Mouse (Mus musculus) testis, adult 10 weeks (tissue): Measurements from ENCODE around the gene Errfi1. TPM values are rescaled to one million over a fixed set of nuclear protein-coding genes. Genes with fewer than 3 reads are reported as not detected.

Source experiments
- polyA plus RNA-seq: library from polyadenylated mRNA; stranded (reverse); fragments of 350-450 nt; fragmentation: Illumina TruSeq; extraction: RNeasy Lipid Tissue Mini Kit (QIAGEN cat#74804); gene quantifications from one replicate; pipeline ENCODE4 v1.2.3, GENCODE M21; 2014; ENCODE audit warnings: low read depth, low replicate concordance

Errfi1 gene
- 17.2 TPM for polyA plus RNA-seq

GRCm38 (mm10) chr4:150853680-150854461, at the start of gene Errfi1:
TSS of gene Errfi1 (plus strand) at chr4:150853919.

GRCm38 (mm10) chr4:150914290-150914733, 60.6 kb downstream of the Errfi1 start, which contains the start of the genes Park7 and Tnfrsf9:
TSS of gene Park7 (minus strand) at chr4:150914437.
TSS of gene Tnfrsf9 (plus strand) at chr4:150914562.

Other genes with a start within 250 kb of the Errfi1 start
- gene Slc45a1, start 201.7 kb upstream of the Errfi1 start, polyA plus RNA-seq = not detected
- gene Park7, start 60.5 kb downstream of the Errfi1 start, polyA plus RNA-seq = 21.0 TPM
- 0.27 TPM for gene Tnfrsf9, start 60.6 kb downstream of the Errfi1 start, polyA plus RNA-seq
- gene Uts2, start 143.2 kb downstream of the Errfi1 start, polyA plus RNA-seq = not detected
- gene Per3, start 190.7 kb downstream of the Errfi1 start, polyA plus RNA-seq = 2.9 TPM
- gene Vamp3, start 204.0 kb downstream of the Errfi1 start, polyA plus RNA-seq = 123 TPM
- not detected for gene Gm13090, start 235.7 kb downstream of the Errfi1 start, polyA plus RNA-seq